Mouse (Mus musculus): ENCODE results near the gene Gm26661.

Gene Gm26661

GRCm38 (mm10) chr14:7821341-7821740, 30.0 kb downstream of the Gm26661 start:
- DNase-seq (ENCODE audit: low spot score): no peak

- peak; percentile 50 for DNase-seq (ENCODE audit: low spot score)
Observed at GRCm38 (mm10) chr14:7822693-7823092, 31.3 kb downstream of the Gm26661 start.

DNA sequence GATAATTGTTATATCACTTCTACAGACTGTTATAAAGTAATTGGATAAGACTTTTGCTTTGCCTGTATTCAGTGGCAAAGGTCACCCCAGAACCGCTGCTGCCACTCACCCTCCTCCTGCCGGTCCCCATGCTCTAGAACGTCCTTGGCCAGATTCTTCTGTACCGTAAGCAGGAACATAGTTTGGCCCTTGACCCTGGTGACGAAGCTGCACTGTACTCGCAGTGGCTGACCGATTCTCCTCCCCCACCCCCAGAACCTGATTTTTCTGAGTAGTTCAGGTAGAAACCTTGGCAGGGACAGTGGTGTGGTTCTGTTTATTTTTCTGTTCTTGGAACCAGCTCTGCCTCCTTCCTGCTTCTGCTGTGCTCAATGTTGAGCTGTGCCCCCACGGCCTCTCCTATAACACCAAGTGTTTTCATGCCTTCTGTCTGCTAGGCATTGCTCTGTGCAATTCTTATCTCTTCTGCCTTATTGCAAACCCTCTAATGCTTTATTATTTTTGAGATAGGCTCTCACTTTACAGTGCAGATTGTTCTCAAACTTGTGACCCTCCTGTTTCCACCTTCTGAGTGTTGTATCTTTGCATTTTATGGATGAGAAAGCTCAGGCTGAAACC, 33.4 kb downstream of the Gm26661 start:
- no peak for DNase-seq (ENCODE audit: low spot score)

DNA sequence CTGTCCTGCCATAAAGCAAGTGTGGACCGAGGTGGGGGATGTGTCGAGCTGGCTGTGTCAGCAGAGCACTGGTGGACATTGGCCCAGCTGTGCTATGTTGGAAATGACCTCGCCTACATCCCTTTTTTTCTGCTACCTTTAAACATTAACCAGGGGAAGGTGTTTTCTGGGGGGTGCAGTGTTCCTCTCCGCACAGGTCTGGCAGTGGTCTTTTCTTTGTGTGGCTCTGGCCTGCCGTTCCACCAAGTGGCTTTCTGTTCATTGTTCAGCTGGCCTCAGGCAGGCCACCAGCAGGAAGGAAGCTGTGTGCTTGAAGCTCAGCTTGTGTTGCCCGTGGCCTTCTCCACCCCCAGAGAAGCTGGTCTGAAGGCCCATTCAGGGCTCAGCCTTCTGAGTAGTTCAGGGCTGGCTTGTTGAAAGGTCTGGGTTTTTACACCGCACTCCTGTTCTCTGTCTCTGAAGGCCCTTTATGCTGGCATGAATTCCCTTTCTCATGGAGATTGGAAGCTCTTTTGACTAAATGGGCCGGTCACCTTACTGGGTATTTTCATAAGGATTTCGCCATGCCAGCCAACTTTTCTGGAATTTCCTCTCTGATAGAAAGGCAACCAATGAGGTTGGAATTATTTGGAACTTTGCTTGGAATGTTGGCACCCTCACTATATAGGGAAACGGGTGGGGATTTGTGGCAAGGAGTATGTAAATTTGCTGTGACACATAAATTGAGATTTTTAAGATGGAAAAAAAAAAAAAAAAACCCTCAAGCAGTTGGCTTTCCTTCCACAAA, 35.0 kb downstream of the Gm26661 start:
- DNase-seq (ENCODE audit: low spot score): no peak

DNA sequence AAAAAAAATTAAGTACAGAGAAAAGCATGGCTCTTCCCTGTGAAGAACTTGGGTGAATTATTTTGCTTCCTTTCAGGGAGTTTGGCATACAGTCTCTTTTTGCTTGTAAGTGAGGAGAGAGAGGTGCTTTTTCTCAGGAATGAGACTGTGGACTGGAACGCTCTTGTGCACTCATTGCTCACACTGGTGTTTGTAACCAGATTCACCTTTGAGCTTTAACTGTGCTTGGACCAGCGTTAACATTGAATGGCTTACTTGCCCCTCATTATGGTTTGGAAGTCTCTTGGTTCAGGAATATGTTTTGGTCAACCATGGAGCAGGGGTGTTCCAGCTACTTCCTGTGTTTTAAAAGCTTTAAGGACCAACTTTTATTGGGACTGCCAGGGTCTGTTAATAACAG, 37.8 kb downstream of the Gm26661 start:
- DNase-seq (ENCODE audit: low spot score): no peak

GRCm38 (mm10) chr14:7831770-7832439, 40.5 kb downstream of the Gm26661 start:
- DNase-seq (ENCODE audit: low spot score): no peak

DNA sequence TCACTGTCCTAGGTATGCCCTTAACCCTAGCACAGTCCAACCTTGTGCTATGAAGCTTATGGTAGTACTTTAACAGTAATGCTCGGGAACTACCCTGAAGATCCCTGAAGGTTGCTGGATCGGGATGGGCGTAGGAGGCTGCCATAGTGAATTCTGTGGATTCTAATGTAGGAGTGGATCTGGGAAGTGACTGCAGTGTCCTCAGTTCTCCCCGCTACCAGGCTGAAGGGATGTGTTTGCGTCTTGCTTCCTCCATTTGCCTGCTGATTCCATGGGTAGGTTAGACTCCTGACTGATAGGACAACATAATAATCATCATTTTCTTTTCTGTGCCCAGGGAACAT, 41.0 kb downstream of the Gm26661 start:
- DNase-seq (ENCODE audit: low spot score): no peak

DNA sequence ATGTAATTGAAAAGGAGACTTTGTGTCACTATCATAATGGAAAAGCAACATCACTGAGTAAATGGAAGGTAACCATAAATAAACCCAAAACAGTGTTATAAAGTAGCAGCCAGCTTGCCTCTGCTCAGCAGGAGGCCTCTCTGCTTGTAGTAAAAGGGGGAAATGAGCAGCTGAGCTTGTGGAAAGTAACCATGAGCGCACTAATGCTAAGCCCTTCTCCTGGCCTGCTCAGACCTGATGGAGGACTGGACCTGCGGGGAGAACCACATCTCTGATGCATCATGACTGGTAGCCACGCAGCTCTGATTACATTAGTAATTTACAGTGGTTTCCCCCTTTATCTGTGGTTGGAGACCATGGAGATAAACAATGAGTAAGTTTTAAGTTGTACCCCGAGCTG, 42.1 kb downstream of the Gm26661 start:
- no peak for DNase-seq (ENCODE audit: low spot score)

DNA sequence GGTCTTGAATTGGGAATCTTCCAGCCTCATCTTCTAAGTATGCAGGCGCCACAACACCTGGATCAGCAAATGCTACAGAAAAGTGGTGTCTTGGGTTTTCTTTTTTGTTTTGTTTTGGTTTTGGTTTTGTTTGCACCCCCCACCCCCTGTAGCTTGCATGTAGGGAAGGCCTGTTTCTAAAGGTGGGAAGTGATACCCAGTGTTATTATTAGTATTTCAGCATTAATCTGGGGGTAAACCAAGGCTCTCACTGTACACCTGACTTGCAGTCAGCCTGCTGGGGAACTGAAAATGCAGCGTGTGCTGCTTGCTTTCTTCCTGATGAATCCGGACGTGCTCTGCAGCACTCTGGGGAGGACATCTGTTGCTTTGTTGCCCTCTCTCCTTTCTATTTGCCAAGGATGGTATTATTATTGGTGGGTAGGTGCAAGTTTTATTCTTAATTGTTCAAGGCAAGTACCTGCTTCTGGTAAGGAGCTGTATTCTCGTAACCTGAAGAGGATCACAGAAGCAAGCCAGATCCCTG, 47.2 kb downstream of the Gm26661 start:
- DNase-seq (ENCODE audit: low spot score): no peak

DNA sequence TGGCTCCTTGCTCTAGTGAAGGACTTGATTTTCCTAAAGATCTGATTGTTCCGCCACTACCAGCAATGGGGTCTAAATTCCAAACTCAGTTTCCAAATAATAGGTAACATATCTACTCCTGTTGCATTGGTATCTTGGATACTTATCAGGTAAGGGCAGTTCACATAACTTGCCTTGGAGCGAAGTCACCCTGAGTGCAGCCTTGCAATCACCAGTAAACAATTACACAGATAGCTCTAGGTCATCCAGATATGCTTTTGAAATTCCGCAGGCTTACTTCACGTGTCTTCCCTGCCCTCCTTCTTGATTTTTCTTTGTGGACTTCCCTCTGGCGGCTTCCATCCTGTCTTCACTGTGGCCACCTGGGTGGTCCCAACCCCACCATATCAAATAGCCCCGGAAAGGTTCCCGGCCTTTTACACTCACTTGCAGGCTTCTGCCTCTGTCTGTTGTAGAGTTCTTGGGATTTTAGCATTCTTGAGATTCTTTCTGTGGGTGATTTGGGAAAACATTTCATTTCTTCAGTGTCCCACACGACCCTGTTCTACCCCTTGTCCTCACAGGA, 48.6 kb downstream of the Gm26661 start:
- no peak for DNase-seq (ENCODE audit: low spot score)

Measured in retina, embryonic 14.5 days (tissue).